Mouse (Mus musculus): Measurements from ENCODE around the gene Gm815. TPM values are rescaled to one million over a fixed set of nuclear protein-coding genes. Genes with fewer than 3 reads are reported as not detected.

The Gm815 gene
- total and polyA plus RNA-seq, 3 experiments, result not detected

GRCm38 (mm10) chr19:26877180-26877775 is 8.4 kb upstream of the Gm815 start:
- no peak for DNase-seq

- no peak for DNase-seq
Observed at GRCm38 (mm10) chr19:26879856-26880255, 5.8 kb upstream of the Gm815 start.

GRCm38 (mm10) chr19:26881866-26882427 is 3.7 kb upstream of the Gm815 start:
- DNase-seq, result no peak

- DNase-seq, result no peak
Observed at GRCm38 (mm10) chr19:26888171-26888570, 2.5 kb downstream of the Gm815 start.

- DNase-seq, result peak; percentile 63
Observed at GRCm38 (mm10) chr19:26891306-26891964, 5.8 kb downstream of the Gm815 start.

GRCm38 (mm10) chr19:26892861-26893260 is 7.2 kb downstream of the Gm815 start:
- DNase-seq, result no peak

GRCm38 (mm10) chr19:26902162-26902561 is 16.5 kb downstream of the Gm815 start:
- DNase-seq, result no peak

GRCm38 (mm10) chr19:26914245-26914644 is 28.6 kb downstream of the Gm815 start:
- no peak for DNase-seq

GRCm38 (mm10) chr19:26920816-26921215 is 35.1 kb downstream of the Gm815 start:
- no peak for DNase-seq

- no peak for DNase-seq
Observed at GRCm38 (mm10) chr19:26930295-26931283, 44.9 kb downstream of the Gm815 start.

- no peak for DNase-seq
Observed at GRCm38 (mm10) chr19:26934186-26934585, 48.5 kb downstream of the Gm815 start.
